Mouse (Mus musculus) liver, embryonic 15.5 days (tissue): ENCODE results near the gene Fndc3b. TPM values are rescaled to one million over a fixed set of nuclear protein-coding genes. Genes with fewer than 3 reads are reported as not detected.

Experiments used
- ATAC-seq: fragments of 200-750 bp; cut with Nextera tagmentation; 2 replicates; pipeline ENCODE4 v1.8.0; 2017; ENCODE audit warnings: moderate number of reproducible peaks, mild to moderate bottlenecking, moderate library complexity; ENCODE audit not compliant: insufficient read depth
- H3K27ac ChIP-seq: fragments of 300-500 bp; sonication (generic); replicated peaks from 2 replicates; pipeline ENCODE4 v1.5.1; 2015; ENCODE audit warnings: mild to moderate bottlenecking, inconsistent platforms
- H3K27me3 ChIP-seq: fragments of 300-500 bp; sonication (generic); 2 replicates; pipeline ENCODE4 v1.6.1; 2015; ENCODE audit warnings: mild to moderate bottlenecking, inconsistent platforms
- H3K36me3 ChIP-seq: fragments of 300-500 bp; sonication (generic); replicated peaks from 2 replicates; pipeline ENCODE4 v1.6.1; 2015; ENCODE audit warnings: moderate library complexity, mild to moderate bottlenecking, inconsistent platforms
- H3K4me1 ChIP-seq: fragments of 300-500 bp; sonication (generic); replicated peaks from 2 replicates; pipeline ENCODE4 v1.6.1; 2015; ENCODE audit warnings: inconsistent platforms
- H3K4me2 ChIP-seq: fragments of 300-500 bp; sonication (generic); 2 replicates; pipeline ENCODE4 v1.6.1; 2015; ENCODE audit warnings: moderate library complexity, mild to moderate bottlenecking, inconsistent platforms
- H3K4me3 ChIP-seq: fragments of 300-500 bp; sonication (generic); replicated peaks from 2 replicates; pipeline ENCODE4 v1.5.1; 2015; ENCODE audit warnings: mild to moderate bottlenecking, inconsistent platforms
- H3K9ac ChIP-seq: fragments of 300-500 bp; sonication (generic); 2 replicates; pipeline ENCODE4 v1.6.1; 2015; ENCODE audit warnings: moderate library complexity, mild to moderate bottlenecking, inconsistent platforms
- H3K9me3 ChIP-seq: fragments of 300-500 bp; sonication (generic); replicated peaks from 2 replicates; pipeline ENCODE4 v1.6.1; 2016; ENCODE audit warnings: inconsistent platforms
- WGBS: fragments of 180-500 bp; shearing (Covaris S2); methylation state at CpG from one replicate; pipeline ENCODE4 v1.1.7; 2015; ENCODE audit warnings: mixed read lengths; ENCODE audit not compliant: insufficient replicate concordance; 5-methylcytosine and 5-hydroxymethylcytosine counted together
- polyA plus RNA-seq: library from polyadenylated mRNA; unstranded; fragments of >200 nt; fragmentation: Nextera tagmentation; extraction: Ambion mirVana; gene quantifications from 2 replicates; pipeline ENCODE4 v1.2.1, GENCODE M21; 2015

The Fndc3b gene
- polyA plus RNA-seq, 1 experiment from 2014 or later = 8.5 TPM

- 48% methylated on average over 5 of the region's 5 CpGs for WGBS
- H3K9me3 ChIP-seq = no peaks in the 10 kb centered on the region
- H3K4me1 ChIP-seq = no peaks in the 10 kb centered on the region
- H3K4me3 ChIP-seq = no peak overlapping the region
- ATAC-seq = no peak
- H3K9ac ChIP-seq = no peak overlapping the region
- H3K36me3 ChIP-seq = no peaks in the 10 kb centered on the region
- H3K27ac ChIP-seq = no peak overlapping the region
- H3K27me3 ChIP-seq = no peaks in the 10 kb centered on the region
- no peak overlapping the region for H3K4me2 ChIP-seq
Measured at GRCm38 (mm10) chr3:27735113-27735512, 24.0 kb upstream of the Fndc3b start.

GRCm38 (mm10) chr3:27728798-27729782, 18.0 kb upstream of the Fndc3b start:
- H3K36me3 ChIP-seq = no peaks in the 10 kb centered on the region
- no peak overlapping the region for H3K4me2 ChIP-seq
- H3K4me3 ChIP-seq = no peak overlapping the region
- H3K9ac ChIP-seq = no peak overlapping the region
- no peaks in the 10 kb centered on the region for H3K9me3 ChIP-seq
- peak overlapping the region; percentile 74 for H3K27ac ChIP-seq
- no peaks in the 10 kb centered on the region for H3K27me3 ChIP-seq
- WGBS = 47% methylated on average over 8 of the region's 8 CpGs
- ATAC-seq = peak; percentile 87
- H3K4me1 ChIP-seq = no peaks in the 10 kb centered on the region

- Histone ChIP-seq H3K4me1 (no peaks in the 10 kb centered on the region), H3K27ac (peak overlapping the region; percentile 74), H3K4me2 (no peak overlapping the region), H3K27me3 (no peaks in the 10 kb centered on the region), H3K36me3 (no peaks in the 10 kb centered on the region), H3K4me3 (no peak overlapping the region), H3K9ac (no peak overlapping the region), H3K9me3 (no peaks in the 10 kb centered on the region)
- no peak for ATAC-seq
- WGBS = 24% methylated on average over 7 of the region's 7 CpGs
Measured at GRCm38 (mm10) chr3:27728176-27728575, 17.1 kb upstream of the Fndc3b start.

GRCm38 (mm10) chr3:27725752-27726151, 14.6 kb upstream of the Fndc3b start:
- Histone ChIP-seq H3K27me3 (no peaks in the 10 kb centered on the region), H3K4me1 (no peaks in the 10 kb centered on the region), H3K4me3 (no peak overlapping the region), H3K36me3 (no peaks in the 10 kb centered on the region), H3K4me2 (no peak overlapping the region), H3K9me3 (no peaks in the 10 kb centered on the region), H3K9ac (no peak overlapping the region), H3K27ac (no peak overlapping the region)
- no peak for ATAC-seq
- 57% methylated on average over 6 of the region's 6 CpGs for WGBS

- no peak overlapping the region for H3K4me2 ChIP-seq
- no peaks in the 10 kb centered on the region for H3K36me3 ChIP-seq
- H3K9ac ChIP-seq = no peak overlapping the region
- no peaks in the 10 kb centered on the region for H3K4me1 ChIP-seq
- no peak overlapping the region for H3K27ac ChIP-seq
- H3K27me3 ChIP-seq = no peaks in the 10 kb centered on the region
- no peak overlapping the region for H3K4me3 ChIP-seq
- H3K9me3 ChIP-seq = no peaks in the 10 kb centered on the region
- WGBS = 33% methylated on average over 8 of the region's 8 CpGs
- no peak for ATAC-seq
Measured at GRCm38 (mm10) chr3:27724208-27724607, 13.1 kb upstream of the Fndc3b start.

- WGBS = 53% methylated on average over 5 of the region's 5 CpGs
- H3K27ac ChIP-seq = no peak overlapping the region
- no peak overlapping the region for H3K9ac ChIP-seq
- H3K27me3 ChIP-seq = 0 out of 2 replicates have a peak, but pooled peaks cover 2% of the 10 kb centered on the region
- 0 out of 2 replicates have a peak, but pooled peaks cover 10% of the 10 kb centered on the region for H3K4me1 ChIP-seq
- no peak for ATAC-seq
- H3K4me3 ChIP-seq = no peak overlapping the region
- H3K36me3 ChIP-seq = no peaks in the 10 kb centered on the region
- no peaks in the 10 kb centered on the region for H3K9me3 ChIP-seq
- H3K4me2 ChIP-seq = no peak overlapping the region
Measured at GRCm38 (mm10) chr3:27718829-27719365, 7.8 kb upstream of the Fndc3b start.

- no peaks in the 10 kb centered on the region for H3K36me3 ChIP-seq
- no peak overlapping the region for H3K9ac ChIP-seq
- no peak overlapping the region for H3K4me2 ChIP-seq
- ATAC-seq = no peak
- H3K27ac ChIP-seq = no peak overlapping the region
- 38% methylated on average over 4 of the region's 4 CpGs for WGBS
- no peak overlapping the region for H3K4me3 ChIP-seq
- H3K4me1 ChIP-seq = peaks cover 24% of the 10 kb centered on the region; the same call in 1 of the 2 replicates
- no peaks in the 10 kb centered on the region for H3K9me3 ChIP-seq
- peaks cover 42% of the 10 kb centered on the region for H3K27me3 ChIP-seq
Measured at GRCm38 (mm10) chr3:27713971-27714370, 2.9 kb upstream of the Fndc3b start.

GRCm38 (mm10) chr3:27712421-27712820, 1.3 kb upstream of the Fndc3b start:
- H3K4me1 ChIP-seq = peaks cover 23% of the 10 kb centered on the region; the same call in 1 of the 2 replicates
- ATAC-seq = no peak
- H3K4me3 ChIP-seq = no peak overlapping the region
- H3K9me3 ChIP-seq = no peaks in the 10 kb centered on the region
- 42% methylated on average over 6 of the region's 6 CpGs for WGBS
- H3K4me2 ChIP-seq = no peak overlapping the region
- no peak overlapping the region for H3K9ac ChIP-seq
- peaks cover 56% of the 10 kb centered on the region for H3K27me3 ChIP-seq
- H3K36me3 ChIP-seq = no peaks in the 10 kb centered on the region
- no peak overlapping the region for H3K27ac ChIP-seq

GRCm38 (mm10) chr3:27709906-27710647, 1.0 kb downstream of the Fndc3b start:
- Histone ChIP-seq H3K9me3 (no peaks in the 10 kb centered on the region), H3K4me2 (peak overlapping the region; percentile 63), H3K4me1 (peaks cover 23% of the 10 kb centered on the region; the same call in 1 of the 2 replicates), H3K27ac (peak overlapping the region; percentile 86), H3K36me3 (no peaks in the 10 kb centered on the region), H3K9ac (peak overlapping the region; percentile 57), H3K4me3 (peak overlapping the region; percentile 65), H3K27me3 (peaks cover 57% of the 10 kb centered on the region)
- ATAC-seq = peak; percentile 83
- under 1% methylated on average over 77 of the region's 86 CpGs for WGBS

GRCm38 (mm10) chr3:27709096-27709905, 1.8 kb downstream of the Fndc3b start:
- H3K4me1 ChIP-seq = peaks cover 27% of the 10 kb centered on the region; the same call in 1 of the 2 replicates
- H3K27ac ChIP-seq = peak overlapping the region; percentile 86
- no peaks in the 10 kb centered on the region for H3K36me3 ChIP-seq
- ATAC-seq = no peak
- no peaks in the 10 kb centered on the region for H3K9me3 ChIP-seq
- 27% methylated on average over 22 of the region's 22 CpGs for WGBS
- H3K27me3 ChIP-seq = peaks cover 57% of the 10 kb centered on the region
- peak overlapping the region; percentile 57 for H3K9ac ChIP-seq
- H3K4me3 ChIP-seq = peak overlapping the region; percentile 65
- H3K4me2 ChIP-seq = peak overlapping the region; percentile 63
